Mouse (Mus musculus): ENCODE data around the gene Cebpa. TPM values are rescaled to one million over a fixed set of nuclear protein-coding genes. Genes with fewer than 3 reads are reported as not detected.

The Cebpa gene
- polyA plus RNA-seq (2015; fragmentation: Nextera tagmentation; extraction: Ambion mirVana) = 3.2 and 21.5 TPM in 2 replicates

DNA sequence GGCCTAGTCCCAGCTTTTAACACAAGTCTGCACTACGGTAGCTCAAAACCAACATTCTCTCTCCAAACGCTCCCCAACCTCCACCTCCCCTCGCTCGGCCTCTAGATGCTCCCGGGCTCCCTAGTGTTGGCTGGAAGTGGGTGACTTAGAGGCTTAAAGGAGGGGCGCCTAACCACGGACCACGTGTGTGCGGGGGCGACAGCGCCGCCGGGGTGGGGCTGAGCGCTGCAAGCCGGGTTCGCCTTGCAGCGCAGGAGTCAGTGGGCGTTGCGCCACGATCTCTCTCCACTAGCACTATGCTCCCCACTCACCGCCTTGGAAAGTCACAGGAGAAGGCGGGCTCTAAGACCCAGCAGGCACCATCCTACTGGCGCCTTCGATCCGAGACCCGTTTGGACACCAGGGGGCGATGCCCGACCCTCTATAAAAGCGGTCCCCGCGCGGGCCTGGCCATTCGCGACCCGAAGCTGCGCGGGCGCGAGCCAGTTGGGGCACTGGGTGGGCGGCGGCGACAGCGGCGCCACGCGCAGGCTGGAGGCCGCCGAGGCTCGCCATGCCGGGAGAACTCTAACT lies at the start of gene Cebpa:
Gene Cebpa (plus strand): TSS at position 453 of the 573 bp plus-strand sequence.

Small RNA genes lying within 50 kb of the gene (microRNA-seq; reads per million reads assigned to microRNA genes)
- 0 reads per million in 2 experiments for gene Gm25033

Other genes starting within 250 kb of the Cebpa start
- 52.6 and 66.6 TPM in 2 replicates for gene Pepd, start 206.9 kb upstream of the Cebpa start, polyA plus RNA-seq (2015; fragmentation: Nextera tagmentation; extraction: Ambion mirVana)
- gene Cebpg, start 62.7 kb upstream of the Cebpa start, polyA plus RNA-seq (2015; fragmentation: Nextera tagmentation; extraction: Ambion mirVana) = 17.9 and 18.7 TPM in 2 replicates
- 5.9 and 21.7 TPM in 2 replicates for gene Slc7a10, start 67.1 kb downstream of the Cebpa start, polyA plus RNA-seq (2015; fragmentation: Nextera tagmentation; extraction: Ambion mirVana)
- 3.9 and 4.4 TPM in 2 replicates for gene Lrp3, start 96.2 kb downstream of the Cebpa start, polyA plus RNA-seq (2015; fragmentation: Nextera tagmentation; extraction: Ambion mirVana)
- gene Gpatch1, start 199.1 kb downstream of the Cebpa start, polyA plus RNA-seq (2015; fragmentation: Nextera tagmentation; extraction: Ambion mirVana) = 9.6 and 9.8 TPM in 2 replicates
- 0.77 and 0.87 TPM in 2 replicates for gene Rhpn2, start 214.9 kb downstream of the Cebpa start, polyA plus RNA-seq (2015; fragmentation: Nextera tagmentation; extraction: Ambion mirVana)

All from skeletal muscle tissue, postnatal 0 days (tissue).